Mouse (Mus musculus): Measurements from ENCODE around the gene Adamts18. TPM values are rescaled to one million over a fixed set of nuclear protein-coding genes. Genes with fewer than 3 reads are reported as not detected.

Gene Adamts18
- polyA plus RNA-seq, 1 experiment, result not detected

GRCm38 (mm10) chr8:113873446-113874120 is 25.0 kb upstream of the Adamts18 start:
- no peak for TF ChIP-seq POLR2A (IDR thresholded peaks at IDR 0.05; ENCODE audit: borderline replicate concordance, control insufficient read depth, low read depth, low read length)
- TF ChIP-seq CTCF (IDR thresholded peaks at IDR 0.05; ENCODE audit: control insufficient read depth, insufficient read depth, low read length), result no peak
- no peak overlapping the region for H3K4me3 ChIP-seq (replicated peaks; ENCODE audit: control insufficient read depth, low read depth, low read length)
- WGBS, result 77% methylated on average over 12 of the region's 12 CpGs
- no peak overlapping the region for H3K27ac ChIP-seq (ENCODE audit: control insufficient read depth, insufficient read depth, low read depth, low read length, poor library complexity)
- H3K4me1 ChIP-seq (ENCODE audit: control insufficient read depth, insufficient read depth, low read length), result no peaks in the 10 kb centered on the region

- no peak for TF ChIP-seq CTCF (IDR thresholded peaks at IDR 0.05; ENCODE audit: control insufficient read depth, insufficient read depth, low read length)
- no peak for TF ChIP-seq POLR2A (IDR thresholded peaks at IDR 0.05; ENCODE audit: borderline replicate concordance, control insufficient read depth, low read depth, low read length)
- Histone ChIP-seq H3K27ac (ENCODE audit: control insufficient read depth, insufficient read depth, low read depth, low read length, poor library complexity) (no peak overlapping the region), H3K4me3 (replicated peaks; ENCODE audit: control insufficient read depth, low read depth, low read length) (no peak overlapping the region), H3K4me1 (ENCODE audit: control insufficient read depth, insufficient read depth, low read length) (no peaks in the 10 kb centered on the region)
- WGBS, result 76% methylated on average over 6 of the region's 6 CpGs
Observed at GRCm38 (mm10) chr8:113872436-113872835, 23.9 kb upstream of the Adamts18 start.

- TF ChIP-seq CTCF (IDR thresholded peaks at IDR 0.05; ENCODE audit: control insufficient read depth, insufficient read depth, low read length) (no peak), POLR2A (IDR thresholded peaks at IDR 0.05; ENCODE audit: borderline replicate concordance, control insufficient read depth, low read depth, low read length) (no peak)
- WGBS, result 73% methylated on average over 4 of the region's 4 CpGs
- H3K27ac ChIP-seq (ENCODE audit: control insufficient read depth, insufficient read depth, low read depth, low read length, poor library complexity), result no peak overlapping the region
- no peaks in the 10 kb centered on the region for H3K4me1 ChIP-seq (ENCODE audit: control insufficient read depth, insufficient read depth, low read length)
- H3K4me3 ChIP-seq (replicated peaks; ENCODE audit: control insufficient read depth, low read depth, low read length), result no peak overlapping the region
Observed at GRCm38 (mm10) chr8:113866530-113866929, 18.0 kb upstream of the Adamts18 start.

GRCm38 (mm10) chr8:113865326-113866093 is 17.0 kb upstream of the Adamts18 start:
- Histone ChIP-seq H3K4me3 (replicated peaks; ENCODE audit: control insufficient read depth, low read depth, low read length) (no peak overlapping the region), H3K4me1 (ENCODE audit: control insufficient read depth, insufficient read depth, low read length) (no peaks in the 10 kb centered on the region), H3K27ac (ENCODE audit: control insufficient read depth, insufficient read depth, low read depth, low read length, poor library complexity) (no peak overlapping the region)
- 78% methylated on average over 13 of the region's 13 CpGs for WGBS
- TF ChIP-seq POLR2A (IDR thresholded peaks at IDR 0.05; ENCODE audit: borderline replicate concordance, control insufficient read depth, low read depth, low read length) (no peak), CTCF (IDR thresholded peaks at IDR 0.05; ENCODE audit: control insufficient read depth, insufficient read depth, low read length) (no peak)

GRCm38 (mm10) chr8:113859890-113860683 is 11.5 kb upstream of the Adamts18 start:
- Histone ChIP-seq H3K27ac (ENCODE audit: control insufficient read depth, insufficient read depth, low read depth, low read length, poor library complexity) (no peak overlapping the region), H3K4me1 (ENCODE audit: control insufficient read depth, insufficient read depth, low read length) (no peaks in the 10 kb centered on the region), H3K4me3 (replicated peaks; ENCODE audit: control insufficient read depth, low read depth, low read length) (no peak overlapping the region)
- 83% methylated on average over 12 of the region's 12 CpGs for WGBS
- TF ChIP-seq POLR2A (IDR thresholded peaks at IDR 0.05; ENCODE audit: borderline replicate concordance, control insufficient read depth, low read depth, low read length), result no peak
- TF ChIP-seq CTCF (IDR thresholded peaks at IDR 0.05; ENCODE audit: control insufficient read depth, insufficient read depth, low read length), result no peak

GRCm38 (mm10) chr8:113858801-113859200 is 10.3 kb upstream of the Adamts18 start:
- WGBS, result 62% methylated on average over 7 of the region's 7 CpGs
- H3K4me3 ChIP-seq (replicated peaks; ENCODE audit: control insufficient read depth, low read depth, low read length), result no peak overlapping the region
- no peaks in the 10 kb centered on the region for H3K4me1 ChIP-seq (ENCODE audit: control insufficient read depth, insufficient read depth, low read length)
- TF ChIP-seq POLR2A (IDR thresholded peaks at IDR 0.05; ENCODE audit: borderline replicate concordance, control insufficient read depth, low read depth, low read length), result no peak
- no peak for TF ChIP-seq CTCF (IDR thresholded peaks at IDR 0.05; ENCODE audit: control insufficient read depth, insufficient read depth, low read length)
- H3K27ac ChIP-seq (ENCODE audit: control insufficient read depth, insufficient read depth, low read depth, low read length, poor library complexity), result no peak overlapping the region

- Histone ChIP-seq H3K4me1 (ENCODE audit: control insufficient read depth, insufficient read depth, low read length) (no peaks in the 10 kb centered on the region), H3K4me3 (replicated peaks; ENCODE audit: control insufficient read depth, low read depth, low read length) (no peak overlapping the region), H3K27ac (ENCODE audit: control insufficient read depth, insufficient read depth, low read depth, low read length, poor library complexity) (no peak overlapping the region)
- WGBS, result 70% methylated on average over 8 of the region's 8 CpGs
- TF ChIP-seq POLR2A (IDR thresholded peaks at IDR 0.05; ENCODE audit: borderline replicate concordance, control insufficient read depth, low read depth, low read length) (no peak), CTCF (IDR thresholded peaks at IDR 0.05; ENCODE audit: control insufficient read depth, insufficient read depth, low read length) (no peak)
Observed at GRCm38 (mm10) chr8:113854622-113855293, 6.2 kb upstream of the Adamts18 start.
